Mouse (Mus musculus) lung, postnatal 0 days (tissue): ENCODE results near the gene Kcnj1.

Experiments
- CTCF ChIP-seq: IDR thresholded peaks from 2 replicates; pipeline ENCODE4 v1.5.1; 2016; ENCODE audit warnings: antibody characterized with exemption, mild to moderate bottlenecking
- EP300 ChIP-seq: IDR thresholded peaks from 2 replicates; pipeline ENCODE4 v1.6.1; 2016; ENCODE audit warnings: antibody characterized with exemption, mild to moderate bottlenecking, control low read depth

GRCm38 (mm10) chr9:32340831-32341230 lies 31.5 kb upstream of the Kcnj1 start:
- TF ChIP-seq CTCF (no peak), EP300 (no peak)
